Mouse (Mus musculus): ENCODE results near the gene Hoxb9.

The Hoxb9 gene

GRCm38 (mm10) chr11:96284774-96285734 lies 13.8 kb downstream of the Hoxb9 start:
- DNase-seq, result no peak

GRCm38 (mm10) chr11:96285771-96286738 lies 14.8 kb downstream of the Hoxb9 start, which contains the start of gene Hoxb7:
TSS of gene Hoxb7 (plus strand) at chr11:96286623.
- no peak for DNase-seq

- DNase-seq, result no peak
These were observed 15.6 kb downstream of the Hoxb9 start for GRCm38 (mm10) chr11:96286739-96287385.

GRCm38 (mm10) chr11:96287411-96287810 lies 16.2 kb downstream of the Hoxb9 start:
- DNase-seq, result no peak

GRCm38 (mm10) chr11:96288455-96289221 lies 17.4 kb downstream of the Hoxb9 start:
- no peak for DNase-seq

- DNase-seq, result no peak
These were observed 18.0 kb downstream of the Hoxb9 start for GRCm38 (mm10) chr11:96289293-96289692.

- DNase-seq, result no peak
These were observed 18.6 kb downstream of the Hoxb9 start for GRCm38 (mm10) chr11:96289837-96290236.

GRCm38 (mm10) chr11:96290705-96291355 lies 19.6 kb downstream of the Hoxb9 start:
- DNase-seq, result no peak

GRCm38 (mm10) chr11:96291681-96292564 lies 20.7 kb downstream of the Hoxb9 start, which contains the start of gene Hoxb6:
TSS of gene Hoxb6 (plus strand) at chr11:96292476.
- no peak for DNase-seq

- DNase-seq, result no peak
These were observed 21.5 kb downstream of the Hoxb9 start for GRCm38 (mm10) chr11:96292565-96293301.

- no peak for DNase-seq
These were observed 22.2 kb downstream of the Hoxb9 start for GRCm38 (mm10) chr11:96293302-96293921.

GRCm38 (mm10) chr11:96294245-96295091 lies 23.2 kb downstream of the Hoxb9 start:
- DNase-seq, result peak; percentile 76

- no peak for DNase-seq
These were observed 24.0 kb downstream of the Hoxb9 start for GRCm38 (mm10) chr11:96295092-96295835.

GRCm38 (mm10) chr11:96296997-96297396 lies 25.7 kb downstream of the Hoxb9 start:
- no peak for DNase-seq

- DNase-seq, result no peak
These were observed 26.2 kb downstream of the Hoxb9 start for GRCm38 (mm10) chr11:96297428-96297827.

- no peak for DNase-seq
These were observed 26.8 kb downstream of the Hoxb9 start for GRCm38 (mm10) chr11:96297968-96298635.

Measured in thymus, postnatal 25 days (tissue).